Mouse (Mus musculus): ENCODE results near the gene Mgst2.

GRCm38 (mm10) chr3:51630746-51631145, 29.4 kb upstream of the Mgst2 start:
- no peak for TF ChIP-seq EP300 (IDR thresholded peaks at IDR 0.05; ENCODE audit: low read depth)
- no peak for TF ChIP-seq CTCF (IDR thresholded peaks at IDR 0.05; ENCODE audit: low read depth)

Data from liver, embryonic 14.5 days (tissue).